Mouse (Mus musculus) forebrain, embryonic 16.5 days (tissue): Measurements from ENCODE around the gene Nlrp9b. TPM values are rescaled to one million over a fixed set of nuclear protein-coding genes. Genes with fewer than 3 reads are reported as not detected.
"Not testable (repeated sequence)": the region's sequence is repeated elsewhere in the genome, so short reads cannot be mapped to it uniquely, and the experiment has no call there.

ENCODE experiments used
- ATAC-seq: fragments of 200-750 bp; cut with Nextera tagmentation; 2 replicates; pipeline ENCODE4 v1.8.0; 2017; ENCODE audit warnings: mild to moderate bottlenecking, moderate library complexity
- H3K27ac ChIP-seq: fragments of 300-500 bp; sonication (generic); 2 replicates; pipeline ENCODE4 v1.5.1; 2014; ENCODE audit warnings: low read length, control low read depth
- H3K27me3 ChIP-seq: fragments of 300-500 bp; sonication (generic); replicated peaks from 2 replicates; pipeline ENCODE4 v1.6.1; 2014; ENCODE audit warnings: low read length; ENCODE audit not compliant: control insufficient read depth, insufficient read depth
- H3K36me3 ChIP-seq: fragments of 300-500 bp; sonication (generic); 2 replicates; pipeline ENCODE4 v1.6.1; 2014; ENCODE audit not compliant: control insufficient read depth, insufficient read depth
- H3K4me1 ChIP-seq: fragments of 300-500 bp; sonication (generic); replicated peaks from 2 replicates; pipeline ENCODE4 v1.6.1; 2014; ENCODE audit warnings: low read length; ENCODE audit not compliant: control insufficient read depth, insufficient read depth
- H3K4me2 ChIP-seq: fragments of 300-500 bp; sonication (generic); 2 replicates; pipeline ENCODE4 v1.6.1; 2014; ENCODE audit warnings: mild to moderate bottlenecking, low read length, control low read depth
- H3K4me3 ChIP-seq: fragments of 300-500 bp; sonication (generic); replicated peaks from 2 replicates; pipeline ENCODE4 v1.5.1; 2014; ENCODE audit warnings: mild to moderate bottlenecking, low read length, control low read depth
- H3K9ac ChIP-seq: fragments of 300-500 bp; sonication (generic); replicated peaks from 2 replicates; pipeline ENCODE4 v1.6.1; 2014; ENCODE audit warnings: low read depth, low read length, control low read depth
- H3K9me3 ChIP-seq: fragments of 300-500 bp; sonication (generic); 2 replicates; pipeline ENCODE4 v1.6.1; 2016; ENCODE audit warnings: low read length; ENCODE audit not compliant: control insufficient read depth
- WGBS: fragments of 180-500 bp; shearing (Covaris S2); extraction: QIAGEN DNeasy Blood & Tissue Kit; methylation state at CpG from one replicate; pipeline ENCODE4 v1.1.7; 2014; 5-methylcytosine and 5-hydroxymethylcytosine counted together
- polyA plus RNA-seq: library from polyadenylated mRNA; unstranded; fragments of >200 nt; fragmentation: Nextera tagmentation; extraction: Ambion mirVana; gene quantifications from 2 replicates; pipeline ENCODE4 v1.2.1, GENCODE M21; 2015

Gene Nlrp9b
- polyA plus RNA-seq: not detected in 2 replicates

DNA sequence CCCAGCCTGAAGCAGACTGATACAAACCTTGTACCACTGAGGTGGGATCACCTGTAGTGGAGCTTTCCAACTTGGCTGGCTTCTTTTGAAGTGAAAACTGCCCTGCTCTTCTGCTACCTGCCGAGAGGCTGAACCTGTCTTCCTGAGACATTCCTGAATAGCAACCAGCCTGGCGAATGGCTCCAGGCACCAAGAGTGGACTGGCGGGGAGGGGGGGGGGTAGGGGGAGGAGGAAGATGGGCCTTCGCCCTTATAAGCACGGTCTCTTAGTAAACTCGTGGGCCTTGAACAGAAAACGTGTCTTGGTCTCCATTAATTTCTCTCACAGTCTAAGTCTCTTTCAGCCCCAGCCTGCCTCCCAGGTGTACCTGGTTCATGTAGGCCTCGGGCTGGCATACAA, at the start of gene Nlrp9b:
Gene Nlrp9b, plus strand, starts transcription at position 301 of the 400 bp plus-strand sequence.
- H3K27me3 ChIP-seq, H3K27ac ChIP-seq, H3K4me1 ChIP-seq, H3K9ac ChIP-seq, ATAC-seq, H3K4me2 ChIP-seq, H3K9me3 ChIP-seq, H3K36me3 ChIP-seq, H3K4me3 ChIP-seq: not testable (repeated sequence)
- WGBS: 69% methylated on average over 7 of the region's 8 CpGs

GRCm38 (mm10) chr7:19944709-19945108, 46.6 kb upstream of the Nlrp9b start:
- 94% methylated on average over 8 of the region's 8 CpGs for WGBS
- no peak overlapping the region for H3K4me2 ChIP-seq
- H3K36me3 ChIP-seq: no peaks in the 10 kb centered on the region
- no peak for ATAC-seq
- H3K9me3 ChIP-seq: no peaks in the 10 kb centered on the region
- no peak overlapping the region for H3K9ac ChIP-seq
- H3K27ac ChIP-seq: no peak overlapping the region
- H3K4me1 ChIP-seq: no peaks in the 10 kb centered on the region
- H3K27me3 ChIP-seq: no peaks in the 10 kb centered on the region
- no peak overlapping the region for H3K4me3 ChIP-seq

DNA sequence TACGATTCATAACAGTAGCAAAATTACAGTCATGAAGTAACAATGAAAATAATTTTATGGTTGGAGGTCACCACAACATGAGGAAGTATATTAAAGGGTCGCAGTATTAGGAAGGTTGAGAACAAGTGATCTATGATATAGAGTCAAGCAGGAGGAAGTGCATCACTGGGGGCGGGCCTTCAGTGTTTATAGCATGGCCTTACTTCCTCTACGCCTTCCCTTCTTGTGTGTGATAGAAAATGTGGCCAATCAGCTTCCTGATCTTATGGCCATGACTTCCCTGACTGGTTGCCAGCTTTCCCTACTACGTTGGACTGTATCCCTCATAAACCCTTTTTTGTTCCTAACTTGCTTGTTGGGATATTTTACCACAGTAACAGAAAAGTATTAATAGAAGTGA, 46.1 kb upstream of the Nlrp9b start:
- no peaks in the 10 kb centered on the region for H3K4me1 ChIP-seq
- H3K4me3 ChIP-seq: no peak overlapping the region
- H3K9ac ChIP-seq: no peak overlapping the region
- no peak for ATAC-seq
- no peak overlapping the region for H3K27ac ChIP-seq
- H3K4me2 ChIP-seq: no peak overlapping the region
- H3K27me3 ChIP-seq: no peaks in the 10 kb centered on the region
- no peaks in the 10 kb centered on the region for H3K9me3 ChIP-seq
- WGBS: 96% methylated on average over 5 of the region's 5 CpGs
- no peaks in the 10 kb centered on the region for H3K36me3 ChIP-seq

DNA sequence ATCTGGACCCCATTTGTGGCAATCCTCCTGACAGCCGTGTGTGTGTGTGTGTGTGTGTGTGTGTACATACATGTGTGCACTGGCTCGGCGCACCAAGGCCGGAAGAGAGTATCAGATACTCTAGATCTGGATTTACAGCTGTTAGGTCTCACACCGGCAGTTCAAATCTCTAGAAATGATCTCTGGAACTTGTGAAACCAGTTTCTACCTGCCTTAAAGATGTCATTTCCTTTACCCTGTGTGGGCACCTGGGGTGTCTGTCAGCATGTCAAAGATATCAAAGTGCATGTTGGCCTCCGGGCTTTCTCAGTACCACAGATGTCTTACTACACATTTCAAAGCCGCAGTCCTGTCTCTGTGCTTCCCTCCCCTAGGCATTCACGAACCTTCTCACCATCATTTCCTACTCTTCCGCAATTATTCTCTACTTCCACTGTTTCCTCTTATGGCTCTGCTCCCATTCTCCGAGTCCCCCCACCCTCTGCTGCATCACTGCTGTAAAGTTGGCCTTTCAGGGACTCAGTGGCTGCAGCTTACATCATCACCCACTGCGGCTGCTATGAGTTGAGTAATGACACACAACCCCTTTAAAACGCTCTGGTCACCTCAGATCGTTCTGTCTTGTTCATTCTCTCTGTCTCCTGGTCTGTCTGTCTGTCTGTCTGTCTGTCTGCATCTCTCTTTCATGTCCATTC, 45.3 kb upstream of the Nlrp9b start:
- H3K4me2 ChIP-seq: no peak overlapping the region
- H3K27me3 ChIP-seq: no peaks in the 10 kb centered on the region
- no peak overlapping the region for H3K4me3 ChIP-seq
- ATAC-seq: no peak
- no peak overlapping the region for H3K27ac ChIP-seq
- no peaks in the 10 kb centered on the region for H3K4me1 ChIP-seq
- no peaks in the 10 kb centered on the region for H3K36me3 ChIP-seq
- no peaks in the 10 kb centered on the region for H3K9me3 ChIP-seq
- no peak overlapping the region for H3K9ac ChIP-seq
- WGBS: 90% methylated on average over 13 of the region's 13 CpGs

- no peaks in the 10 kb centered on the region for H3K36me3 ChIP-seq
- H3K4me2 ChIP-seq: no peak overlapping the region
- H3K9me3 ChIP-seq: no peaks in the 10 kb centered on the region
- ATAC-seq: no peak
- H3K27ac ChIP-seq: no peak overlapping the region
- H3K9ac ChIP-seq: no peak overlapping the region
- no peaks in the 10 kb centered on the region for H3K27me3 ChIP-seq
- no peaks in the 10 kb centered on the region for H3K4me1 ChIP-seq
- 85% methylated on average over 12 of the region's 12 CpGs for WGBS
- no peak overlapping the region for H3K4me3 ChIP-seq
These were observed 42.3 kb upstream of the Nlrp9b start for GRCm38 (mm10) chr7:19948956-19949355.

DNA sequence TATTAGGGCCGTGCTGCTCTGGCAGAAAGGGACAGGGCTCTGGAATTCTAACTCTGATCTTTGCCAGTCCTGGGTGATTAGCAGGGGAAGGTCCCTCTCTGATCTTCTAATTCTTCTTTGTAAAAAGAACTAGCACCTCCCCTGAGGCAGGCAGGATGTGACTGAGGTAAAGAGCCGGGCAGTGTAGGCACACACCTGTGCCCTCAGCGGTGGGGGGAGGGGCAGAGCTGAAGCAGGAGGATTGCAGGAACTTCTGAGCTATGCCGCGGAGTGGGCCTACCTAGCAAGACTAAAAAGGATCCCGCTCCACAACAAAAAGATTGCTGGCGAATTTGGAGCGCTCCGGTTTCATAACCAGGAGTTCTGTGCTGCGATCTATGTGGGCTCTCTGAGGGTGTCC, 41.3 kb upstream of the Nlrp9b start:
- no peak overlapping the region for H3K4me2 ChIP-seq
- no peaks in the 10 kb centered on the region for H3K27me3 ChIP-seq
- no peaks in the 10 kb centered on the region for H3K36me3 ChIP-seq
- H3K27ac ChIP-seq: no peak overlapping the region
- no peak overlapping the region for H3K9ac ChIP-seq
- 64% methylated on average over 10 of the region's 10 CpGs for WGBS
- no peaks in the 10 kb centered on the region for H3K9me3 ChIP-seq
- no peak overlapping the region for H3K4me3 ChIP-seq
- ATAC-seq: no peak
- H3K4me1 ChIP-seq: no peaks in the 10 kb centered on the region

- ATAC-seq: no peak
- Histone ChIP-seq H3K27ac (no peak within 1 kb of the TSS), H3K36me3 (no peaks in the 10 kb centered on the region), H3K27me3 (no peaks in the 10 kb centered on the region), H3K9me3 (no peaks in the 10 kb centered on the region), H3K9ac (no peak within 1 kb of the TSS), H3K4me1 (no peaks in the 10 kb centered on the region), H3K4me2 (no peak within 1 kb of the TSS), H3K4me3 (no peak within 1 kb of the TSS)
- 57% methylated on average over 9 of the region's 9 CpGs for WGBS
These were observed 40.7 kb upstream of the Nlrp9b start, which contains the start of gene Igsf23 for GRCm38 (mm10) chr7:19950589-19950988. Gene Igsf23 (minus strand): TSS chr7:19950756.

DNA sequence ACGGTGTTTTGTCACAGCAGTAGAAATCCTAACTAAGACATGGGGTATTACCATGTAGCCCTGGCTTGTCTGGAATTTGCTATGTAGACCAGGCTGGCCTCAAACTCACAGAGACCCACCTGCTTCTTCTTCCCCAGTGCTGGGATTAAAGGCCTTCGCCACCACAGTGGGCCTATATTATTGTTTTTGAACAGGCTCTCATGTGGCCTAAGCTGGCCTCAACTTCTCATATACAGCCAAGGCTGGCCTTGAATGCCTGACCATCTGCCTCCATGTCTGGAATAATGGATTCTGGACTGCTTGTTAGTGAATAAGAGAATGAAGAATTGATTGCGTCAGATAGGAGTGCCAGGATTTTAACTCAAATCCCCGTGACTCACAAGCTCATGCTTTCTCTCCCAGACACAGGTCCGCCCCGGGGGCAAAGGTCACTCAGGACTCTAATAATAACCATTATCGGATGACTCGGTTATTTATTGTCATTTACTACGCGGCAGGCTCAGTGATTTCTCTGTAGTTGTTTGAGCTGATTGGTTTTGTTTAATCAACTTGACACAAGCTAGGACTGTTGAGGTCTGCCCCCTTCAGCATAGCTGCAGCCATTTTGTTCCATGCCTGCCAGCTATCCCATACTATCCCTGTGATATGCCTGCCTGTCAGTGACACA, 38.8 kb upstream of the Nlrp9b start:
- H3K9ac ChIP-seq: no peak overlapping the region
- no peak for ATAC-seq
- no peaks in the 10 kb centered on the region for H3K9me3 ChIP-seq
- no peak overlapping the region for H3K4me3 ChIP-seq
- no peak overlapping the region for H3K27ac ChIP-seq
- no peaks in the 10 kb centered on the region for H3K36me3 ChIP-seq
- H3K27me3 ChIP-seq: no peaks in the 10 kb centered on the region
- no peaks in the 10 kb centered on the region for H3K4me1 ChIP-seq
- WGBS: 65% methylated on average over 10 of the region's 10 CpGs
- H3K4me2 ChIP-seq: no peak overlapping the region

DNA sequence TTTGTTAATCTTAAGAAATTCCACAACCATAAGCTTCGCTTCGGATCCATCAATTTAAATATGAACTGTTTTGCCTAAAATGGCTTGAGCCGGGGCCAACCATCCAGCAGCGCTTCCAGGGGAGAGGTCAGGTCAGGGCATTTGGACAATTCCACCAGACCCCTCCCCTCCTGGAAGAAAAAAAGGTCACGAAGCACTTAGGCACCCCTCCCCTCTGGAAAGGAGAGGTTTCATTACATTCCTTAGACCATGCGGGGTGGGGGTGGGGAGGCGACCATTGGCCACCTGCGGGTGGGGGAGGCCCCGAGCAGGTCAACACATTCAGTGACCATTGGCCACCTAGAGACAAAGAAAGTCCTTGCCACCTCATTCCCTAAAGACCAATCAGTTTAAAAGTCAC, 38.2 kb upstream of the Nlrp9b start:
- Histone ChIP-seq H3K27me3 (no peaks in the 10 kb centered on the region), H3K4me2 (no peak overlapping the region), H3K27ac (no peak overlapping the region), H3K9ac (no peak overlapping the region), H3K9me3 (no peaks in the 10 kb centered on the region), H3K4me3 (no peak overlapping the region), H3K4me1 (no peaks in the 10 kb centered on the region), H3K36me3 (no peaks in the 10 kb centered on the region)
- WGBS: 55% methylated on average over 9 of the region's 9 CpGs
- ATAC-seq: no peak
